Mouse (Mus musculus) thymus, adult 2 months (tissue): ENCODE measurements around the gene Adrm1. TPM values are rescaled to one million over a fixed set of nuclear protein-coding genes. Genes with fewer than 3 reads are reported as not detected.

ENCODE experiments used
- DNase-seq: peaks from one replicate; pipeline ENCODE4 v3.0.0; 2021
- H3K27ac ChIP-seq: fragments of 200-500 bp; 2 replicates; pipeline ENCODE4 v1.5.1; 2012; ENCODE audit warnings: low read length, control low read depth; ENCODE audit not compliant: control insufficient read depth, insufficient read depth
- H3K27me3 ChIP-seq: fragments of 200-500 bp; 2 replicates; pipeline ENCODE4 v1.6.1; 2012; ENCODE audit warnings: mild to moderate bottlenecking, low read length, moderate library complexity, mixed read lengths; ENCODE audit not compliant: control insufficient read depth, insufficient read depth
- H3K36me3 ChIP-seq: fragments of 200-500 bp; 2 replicates; pipeline ENCODE4 v1.6.1; 2012; ENCODE audit warnings: mild to moderate bottlenecking, low read length, moderate library complexity; ENCODE audit not compliant: control insufficient read depth, insufficient read depth
- H3K4me1 ChIP-seq: fragments of 200-500 bp; replicated peaks from 2 replicates; pipeline ENCODE4 v1.6.1; 2012; ENCODE audit warnings: low read length; ENCODE audit not compliant: control insufficient read depth, insufficient read depth
- H3K4me3 ChIP-seq: fragments of 200-500 bp; 2 replicates; pipeline ENCODE4 v1.5.1; 2012; ENCODE audit warnings: mild to moderate bottlenecking, low read length, control low read depth, moderate library complexity; ENCODE audit not compliant: control insufficient read depth, insufficient read depth
- CTCF ChIP-seq: fragments of 200-500 bp; IDR thresholded peaks from 2 replicates; pipeline ENCODE4 v1.5.1; 2012; ENCODE audit warnings: mild to moderate bottlenecking, control low read depth, low read length, moderate library complexity, borderline replicate concordance; ENCODE audit not compliant: control insufficient read depth, poor library complexity, insufficient read depth; ENCODE audit errors: extremely low read depth
- POLR2A ChIP-seq: fragments of 200-500 bp; IDR thresholded peaks from 2 replicates; pipeline ENCODE4 v1.6.1; 2012; ENCODE audit warnings: mild to moderate bottlenecking, low read length, control low read depth, moderate library complexity; ENCODE audit not compliant: control insufficient read depth, poor library complexity, insufficient read depth; ENCODE audit errors: extremely low read depth
- WGBS: fragments of 180-500 bp; shearing (Covaris S2); methylation state at CpG from one replicate; pipeline ENCODE4 v1.1.7; 2018; 5-methylcytosine and 5-hydroxymethylcytosine counted together
- polyA plus RNA-seq: library from polyadenylated mRNA; depleted of rRNA; stranded (reverse); fragments of >200 nt; gene quantifications from 2 replicates; pipeline ENCODE4 v1.2.3, GENCODE M21; 2012

Gene Adrm1
- polyA plus RNA-seq, 1 experiment, result 209 TPM

GRCm38 (mm10) chr2:180204501-180204900, 33.2 kb downstream of the Adrm1 start:
- no peaks in the 10 kb centered on the region for H3K27me3 ChIP-seq
- no peaks in the 10 kb centered on the region for H3K36me3 ChIP-seq
- WGBS, result 92% methylated on average over 9 of the region's 9 CpGs
- no peak overlapping the region for H3K27ac ChIP-seq
- H3K4me1 ChIP-seq, result no peaks in the 10 kb centered on the region
- no peak overlapping the region for H3K4me3 ChIP-seq
- DNase-seq, result no peak
- TF ChIP-seq POLR2A (no peak), CTCF (no peak)

- WGBS, result 95% methylated on average over 12 of the region's 12 CpGs
- Histone ChIP-seq H3K4me3 (no peak overlapping the region), H3K27me3 (no peaks in the 10 kb centered on the region), H3K36me3 (no peaks in the 10 kb centered on the region), H3K27ac (no peak overlapping the region), H3K4me1 (no peaks in the 10 kb centered on the region)
- TF ChIP-seq POLR2A, result no peak
- no peak for DNase-seq
These were observed 34.0 kb downstream of the Adrm1 start for GRCm38 (mm10) chr2:180205083-180205955.

- DNase-seq, result no peak
- TF ChIP-seq CTCF (no peak), POLR2A (no peak)
- Histone ChIP-seq H3K36me3 (no peaks in the 10 kb centered on the region), H3K27ac (no peak overlapping the region), H3K27me3 (no peaks in the 10 kb centered on the region), H3K4me1 (no peaks in the 10 kb centered on the region), H3K4me3 (no peak overlapping the region)
- WGBS, result 93% methylated on average over 2 of the region's 2 CpGs
These were observed 34.6 kb downstream of the Adrm1 start for GRCm38 (mm10) chr2:180205956-180206280.

- WGBS, result 93% methylated on average over 7 of the region's 7 CpGs
These were observed 36.6 kb downstream of the Adrm1 start for GRCm38 (mm10) chr2:180207840-180208239.

GRCm38 (mm10) chr2:180208976-180209375, 37.7 kb downstream of the Adrm1 start:
- TF ChIP-seq CTCF (no peak), POLR2A (no peak)
- H3K27ac ChIP-seq, result no peak overlapping the region
- no peaks in the 10 kb centered on the region for H3K4me1 ChIP-seq
- DNase-seq, result no peak
- no peaks in the 10 kb centered on the region for H3K36me3 ChIP-seq
- H3K27me3 ChIP-seq, result no peaks in the 10 kb centered on the region
- WGBS, result 55% methylated on average over 1 of the region's 1 CpGs
- H3K4me3 ChIP-seq, result no peak overlapping the region

More at GRCm38 (mm10) chr2:180207840-180208239, 36.6 kb downstream of the Adrm1 start:
- Histone ChIP-seq H3K4me3 (no peak overlapping the region), H3K27ac (no peak overlapping the region), H3K27me3 (no peaks in the 10 kb centered on the region), H3K36me3 (no peaks in the 10 kb centered on the region), H3K4me1 (no peaks in the 10 kb centered on the region)
- DNase-seq, result peak; percentile 23
- TF ChIP-seq POLR2A (no peak), CTCF (peak; percentile 54; the same call in 1 of the 2 replicates)

- H3K27ac ChIP-seq, result no peak overlapping the region
- H3K36me3 ChIP-seq, result no peaks in the 10 kb centered on the region
- DNase-seq, result no peak
- TF ChIP-seq POLR2A (no peak), CTCF (no peak)
- H3K4me3 ChIP-seq, result no peak overlapping the region
- no peaks in the 10 kb centered on the region for H3K4me1 ChIP-seq
- H3K27me3 ChIP-seq, result no peaks in the 10 kb centered on the region
- WGBS, result 92% methylated on average over 3 of the region's 3 CpGs
These were observed 41.0 kb downstream of the Adrm1 start for GRCm38 (mm10) chr2:180212255-180212654.

- H3K4me1 ChIP-seq, result no peaks in the 10 kb centered on the region
- H3K4me3 ChIP-seq, result no peak overlapping the region
- H3K36me3 ChIP-seq, result no peaks in the 10 kb centered on the region
- no peak overlapping the region for H3K27ac ChIP-seq
- DNase-seq, result no peak
- TF ChIP-seq CTCF (no peak), POLR2A (no peak)
- 95% methylated on average over 4 of the region's 4 CpGs for WGBS
- no peaks in the 10 kb centered on the region for H3K27me3 ChIP-seq
These were observed 43.2 kb downstream of the Adrm1 start for GRCm38 (mm10) chr2:180214352-180214978.
